Mouse (Mus musculus) 3T3-L1 (cell line): ENCODE results near the gene Gm26620.

Experiments
- DNase-seq: peaks from one replicate; pipeline ENCODE4 v3.0.0-alpha.2; 2015; ENCODE audit warnings: low read depth, low spot score

Gene Gm26620

DNA sequence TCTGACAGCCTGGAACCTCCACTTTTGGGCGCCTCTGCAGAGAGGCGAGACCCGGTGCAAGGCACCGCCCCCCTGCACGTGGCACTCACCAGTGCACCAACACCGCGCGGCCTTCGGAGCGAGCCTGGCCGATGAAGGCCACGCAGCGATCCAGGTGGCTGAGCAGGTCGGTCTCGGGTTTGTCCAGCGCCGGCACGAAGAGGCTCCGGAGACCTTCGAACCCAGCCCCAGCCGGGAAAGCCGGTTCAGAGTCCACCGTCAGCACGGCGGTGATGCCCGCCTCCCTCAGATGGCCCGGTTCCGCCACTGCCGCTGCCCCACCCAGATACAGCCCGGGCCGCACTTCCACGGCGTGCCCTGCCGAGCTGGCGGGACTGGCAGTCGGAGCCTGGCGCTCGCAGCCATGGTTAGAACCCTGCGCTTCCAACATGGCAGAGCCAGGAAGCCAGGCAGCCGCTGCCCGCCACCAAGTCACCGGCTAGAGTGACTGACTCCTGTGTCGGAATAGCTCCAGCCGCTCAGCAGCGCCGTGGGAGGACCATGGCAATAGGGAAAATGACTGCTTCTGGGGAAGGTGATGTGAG is at the start of gene Gm26620, which contains the start of gene Dusp12:
Gene Gm26620, plus strand, starts transcription at position 88 of the 584 bp plus-strand sequence.
Gene Dusp12, minus strand, starts transcription at position 563 of the 584 bp plus-strand sequence.
- peak; percentile 95 for DNase-seq

GRCm38 (mm10) chr1:170839685-170840084 is 45.2 kb upstream of the Gm26620 start:
- DNase-seq, result peak; percentile 72

GRCm38 (mm10) chr1:170844380-170844779 is 40.5 kb upstream of the Gm26620 start:
- DNase-seq, result peak; percentile 33

DNA sequence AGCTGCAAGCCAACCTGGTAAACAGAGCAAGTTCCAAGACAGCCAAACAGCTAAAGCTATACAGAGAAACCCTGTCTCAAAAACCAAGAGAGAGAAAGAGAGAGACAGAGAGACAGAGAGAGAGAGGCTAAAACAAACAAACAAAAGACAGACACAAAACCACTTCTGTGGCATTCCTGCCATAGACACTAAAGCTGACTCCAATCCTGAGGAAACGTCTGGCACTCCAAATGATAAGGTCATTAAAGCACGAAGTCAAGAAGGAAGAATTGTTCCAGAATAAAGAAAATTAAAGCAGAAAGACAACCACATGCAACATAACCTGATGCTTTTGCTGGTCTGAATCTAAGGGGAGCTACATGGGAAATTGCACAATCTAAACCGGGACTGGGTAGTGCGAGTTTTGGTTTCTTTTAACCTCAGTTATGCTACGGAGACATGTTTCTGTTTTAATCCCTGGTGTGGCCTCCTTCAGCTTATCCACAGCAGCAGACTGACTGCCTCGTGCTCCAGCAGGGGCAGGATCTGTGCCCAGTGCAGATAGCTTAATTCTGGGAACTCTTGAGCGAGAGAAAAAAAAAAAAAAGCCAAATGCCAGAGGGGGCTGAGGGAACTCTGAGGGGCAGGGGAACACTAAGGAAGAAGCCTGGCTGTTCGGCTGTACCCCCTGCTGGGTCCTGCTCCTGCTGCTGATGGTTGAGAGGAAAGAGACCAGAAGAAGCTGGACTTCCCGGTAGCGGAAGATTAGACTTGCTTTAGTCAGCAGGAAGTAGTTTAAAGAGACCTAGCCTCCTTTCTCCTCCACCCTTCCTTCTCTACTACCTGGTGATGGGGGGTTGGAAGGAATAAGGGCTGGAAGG is 39.2 kb upstream of the Gm26620 start:
- DNase-seq, result no peak

DNA sequence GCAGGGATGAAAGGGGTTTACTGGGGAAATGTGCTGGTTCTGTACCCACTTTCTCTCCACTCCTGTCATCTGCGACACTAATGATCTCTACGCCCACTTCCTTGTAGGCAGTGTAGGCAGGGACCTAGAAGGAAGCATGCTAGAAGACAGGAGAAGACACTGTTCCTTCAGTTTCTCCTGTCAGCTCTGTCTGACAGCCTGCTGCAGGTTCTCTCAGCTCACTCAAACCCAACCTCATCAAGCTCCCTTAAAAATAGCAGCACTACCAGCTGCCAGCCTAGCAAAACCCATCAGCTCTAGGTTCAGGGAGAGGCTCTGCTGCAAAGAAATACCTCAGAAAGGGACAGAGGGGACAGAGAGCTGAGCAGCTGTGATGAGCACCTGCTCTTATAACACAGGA is 34.9 kb upstream of the Gm26620 start:
- no peak for DNase-seq

DNA sequence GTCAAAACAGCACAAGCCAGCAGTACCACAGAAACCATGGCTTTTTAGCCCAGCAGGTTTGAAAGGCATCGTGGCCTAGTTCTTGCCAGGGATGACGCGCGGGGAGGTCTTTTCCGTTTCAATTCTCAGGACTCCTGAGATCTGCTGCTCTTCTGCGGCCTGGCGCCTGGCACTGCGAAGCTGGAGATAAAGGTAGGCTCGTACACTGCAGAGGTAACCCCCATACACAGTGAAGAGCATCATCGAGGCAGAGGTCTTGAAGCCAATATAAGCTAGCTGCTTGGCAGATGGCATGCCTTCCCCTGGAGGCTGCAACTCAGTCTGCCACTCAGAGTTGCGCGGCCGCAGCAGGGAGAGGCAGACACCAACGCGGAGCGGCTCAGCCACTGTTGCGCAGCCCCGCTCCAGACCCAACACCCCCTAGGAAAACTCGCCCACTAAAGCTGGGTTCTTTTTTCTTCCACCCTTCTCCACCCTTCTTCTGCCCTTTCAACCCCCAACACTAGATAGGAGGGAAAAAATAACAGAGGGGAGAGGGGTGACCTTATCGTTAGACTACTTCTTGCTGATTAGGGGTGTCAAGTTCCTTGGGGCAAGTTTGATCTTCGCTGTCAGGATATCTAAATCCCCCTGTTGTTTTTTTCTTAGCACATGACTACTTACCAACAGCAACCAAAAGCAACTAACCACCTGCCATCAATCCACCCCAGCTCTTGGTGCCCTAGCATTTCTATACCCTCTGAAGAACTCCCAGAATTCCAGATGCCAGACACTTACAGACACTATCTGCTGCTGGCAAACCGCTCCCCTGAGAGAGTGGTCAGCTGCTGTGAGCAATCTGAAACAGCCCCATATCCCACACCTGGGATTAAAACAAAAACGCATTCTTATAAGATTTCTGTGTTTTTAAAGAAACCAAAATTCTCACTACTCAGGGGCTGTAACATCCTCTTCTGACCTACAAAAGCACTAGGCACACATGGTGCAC is 33.9 kb upstream of the Gm26620 start:
- no peak for DNase-seq

DNA sequence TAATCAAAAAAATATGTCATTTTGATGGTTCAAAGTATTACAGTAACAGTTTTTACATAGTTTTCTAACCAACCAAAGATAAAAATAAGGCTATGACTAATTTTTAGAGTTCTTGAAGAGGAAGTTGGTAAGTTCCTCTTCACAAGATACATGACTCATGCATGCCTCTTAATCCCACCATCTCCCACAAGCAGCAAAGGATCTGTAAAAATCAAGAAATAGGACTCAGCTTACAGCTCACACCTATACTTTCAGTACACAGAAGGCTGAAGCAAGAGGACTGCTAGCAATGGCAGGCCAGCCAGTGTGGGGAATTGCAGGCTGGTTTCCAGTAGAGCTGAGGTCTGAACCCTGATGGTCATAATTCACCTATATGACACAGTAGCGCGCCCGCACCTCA is 31.3 kb upstream of the Gm26620 start:
- peak; percentile 87 for DNase-seq

- DNase-seq, result no peak
These were observed 29.7 kb upstream of the Gm26620 start for GRCm38 (mm10) chr1:170855056-170855760.

GRCm38 (mm10) chr1:170857369-170857768 is 27.5 kb upstream of the Gm26620 start:
- no peak for DNase-seq

DNA sequence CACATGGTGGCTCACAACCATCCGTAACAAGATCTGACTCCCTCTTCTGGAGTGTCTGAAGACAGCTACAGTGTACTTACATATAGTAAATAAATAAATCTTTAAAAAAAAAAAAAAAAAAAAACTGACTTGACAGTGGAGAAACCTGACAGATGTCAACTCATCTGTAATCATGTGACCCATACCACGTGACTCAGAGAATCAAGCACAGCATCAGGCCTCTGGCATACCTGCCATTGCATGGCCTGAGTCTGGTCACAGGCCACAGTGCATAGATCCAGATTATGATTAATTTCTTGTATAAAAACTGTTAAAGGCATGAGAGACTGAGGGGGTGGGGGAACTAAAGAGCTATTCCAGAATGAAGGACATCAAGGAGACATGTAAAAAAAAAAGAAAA is 26.0 kb upstream of the Gm26620 start:
- DNase-seq, result no peak

- DNase-seq, result no peak
These were observed 23.0 kb upstream of the Gm26620 start for GRCm38 (mm10) chr1:170861671-170862434.

- DNase-seq, result no peak
These were observed 22.5 kb upstream of the Gm26620 start for GRCm38 (mm10) chr1:170862435-170862717.

GRCm38 (mm10) chr1:170863033-170863432 is 21.8 kb upstream of the Gm26620 start:
- no peak for DNase-seq

DNA sequence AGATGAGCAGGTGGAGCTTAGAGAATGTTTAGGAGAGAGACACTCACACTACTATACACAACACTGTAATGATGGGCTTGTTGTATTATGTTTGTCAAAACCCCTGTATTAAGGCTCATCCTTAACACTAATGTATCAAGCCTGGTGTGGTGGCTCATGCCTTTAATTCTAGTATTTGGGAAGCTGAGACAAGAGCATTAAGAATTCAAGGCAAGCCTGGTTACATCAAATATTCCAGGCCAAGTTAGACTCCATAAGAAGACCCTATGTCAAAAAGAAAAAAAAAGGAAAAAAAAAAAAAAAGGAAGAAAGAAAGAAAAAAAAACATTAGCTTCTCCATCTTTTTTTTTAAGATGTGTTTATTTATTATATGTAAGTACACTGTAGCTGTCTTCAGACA is 20.6 kb upstream of the Gm26620 start:
- DNase-seq, result no peak

DNA sequence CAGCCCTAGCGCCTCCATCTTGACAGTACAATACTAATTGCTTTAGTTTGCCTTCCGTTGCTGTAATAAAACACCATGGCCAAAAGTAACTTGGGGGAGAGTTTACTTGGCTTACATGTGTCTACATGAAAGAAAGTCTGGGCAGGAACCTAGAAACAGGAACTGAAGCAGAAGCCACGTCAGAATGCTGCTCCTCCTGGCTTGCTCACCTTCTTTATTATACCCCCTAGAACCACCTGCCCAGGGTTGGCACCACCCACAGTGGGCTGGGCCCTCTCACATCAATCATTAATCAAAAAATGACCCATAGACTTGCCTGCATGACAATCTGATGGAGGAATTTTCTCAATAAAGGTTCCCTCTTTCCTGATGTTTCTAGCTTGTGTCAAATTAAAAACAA is 20.1 kb upstream of the Gm26620 start:
- no peak for DNase-seq

- DNase-seq, result no peak
These were observed 19.5 kb upstream of the Gm26620 start for GRCm38 (mm10) chr1:170865406-170865805.

- peak; percentile 60 for DNase-seq
These were observed 17.7 kb upstream of the Gm26620 start for GRCm38 (mm10) chr1:170866992-170867690.

DNA sequence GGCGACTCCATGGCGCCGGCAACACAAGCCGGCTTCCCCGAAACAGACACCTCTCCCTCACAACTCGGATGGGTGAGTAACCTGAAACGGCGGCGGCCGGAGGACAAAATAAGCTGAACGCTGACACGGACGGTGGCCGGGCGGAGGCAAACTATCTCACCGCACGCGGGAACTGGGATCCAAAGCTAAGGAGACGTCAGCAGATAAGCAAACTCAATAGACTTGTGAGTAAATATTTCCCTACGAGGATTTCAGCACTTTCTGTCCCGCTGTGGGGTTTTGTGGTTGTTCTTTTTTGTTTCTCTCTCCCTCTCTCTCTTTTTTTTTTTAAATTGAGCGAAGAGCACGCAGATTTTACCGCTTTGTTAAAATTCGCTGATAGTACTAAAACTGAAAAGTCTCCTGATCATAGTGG is 17.2 kb upstream of the Gm26620 start, which contains the start of gene Atf6:
Gene Atf6, minus strand, starts transcription at position 81 of the 415 bp plus-strand sequence.
- DNase-seq, result peak; percentile 96

DNA sequence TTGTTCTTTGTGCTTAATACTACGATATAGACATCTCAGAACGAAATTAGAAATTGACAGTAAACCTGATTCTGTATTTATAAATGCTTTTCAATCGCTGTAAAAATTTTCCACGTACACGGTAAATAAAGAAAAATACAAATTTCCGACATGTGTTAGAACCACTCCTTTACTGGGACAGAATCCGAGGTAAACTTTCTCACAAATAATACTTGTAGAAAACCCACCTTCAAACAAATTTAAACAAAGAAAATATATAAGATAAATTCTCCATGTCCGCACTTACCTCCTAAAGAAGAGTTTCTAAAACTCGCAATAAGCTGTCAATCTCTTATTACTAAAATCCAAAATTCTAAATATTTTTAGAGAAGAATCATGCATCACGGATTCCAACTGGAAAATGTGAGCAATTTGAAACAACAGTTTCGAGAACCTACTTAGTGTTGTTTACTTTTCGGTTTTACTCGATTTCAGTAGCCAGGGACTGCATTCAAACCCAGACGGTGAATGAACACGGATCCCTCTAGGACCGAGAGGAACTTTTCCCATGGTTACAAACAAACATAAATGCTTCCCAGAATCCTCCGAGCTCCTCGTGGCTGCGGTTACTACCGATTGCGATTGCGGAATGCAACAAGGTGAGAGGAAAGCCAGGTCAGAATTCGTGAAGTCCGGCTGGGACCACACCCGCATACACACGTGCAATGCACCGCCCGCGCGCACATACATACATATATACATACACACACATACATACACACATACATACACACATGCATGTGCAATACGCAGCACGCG is 16.6 kb upstream of the Gm26620 start:
- peak; percentile 95 for DNase-seq
